Mouse (Mus musculus): Measurements from ENCODE around the gene Rasgrf2. TPM values are rescaled to one million over a fixed set of nuclear protein-coding genes. Genes with fewer than 3 reads are reported as not detected.
A peak's percentile ranks its signal among the peaks of the same experiment; 100 is the strongest.
"Not testable (repeated sequence)": the region's sequence is repeated elsewhere in the genome, so short reads cannot be mapped to it uniquely, and the experiment has no call there.

Gene Rasgrf2
- not detected in 2 replicates for polyA plus RNA-seq (2012; ENCODE audit: insufficient read depth, insufficient read length, low replicate concordance, missing spikeins)

- Histone ChIP-seq H3K4me3 (ENCODE audit: insufficient read depth, low read depth, low read length) (peak within 1 kb of the TSS; percentile 88), H3K27ac (ENCODE audit: insufficient read depth, low read depth, low read length) (peak within 1 kb of the TSS; percentile 78), H3K4me1 (ENCODE audit: control insufficient read depth, insufficient read depth, low read length) (peaks cover 5% of the 10 kb centered on the region; the same call in 1 of the 2 replicates)
- TF ChIP-seq POLR2A (IDR thresholded peaks at IDR 0.05; ENCODE audit: insufficient read depth, low read depth, low read length) (0 out of 2 replicates have a peak, but pooled peaks have one; percentile 31), CTCF (IDR thresholded peaks at IDR 0.05; ENCODE audit: insufficient read depth, low read depth, low read length) (no peak)
- 1% methylated on average over 70 of the region's 70 CpGs for WGBS
Observed at GRCm38 (mm10) chr13:92131384-92132150, at the start of gene Rasgrf2. TSS of gene Rasgrf2 (minus strand) at chr13:92131656.

- H3K4me1 ChIP-seq (ENCODE audit: control insufficient read depth, insufficient read depth, low read length); H3K27ac ChIP-seq (ENCODE audit: insufficient read depth, low read depth, low read length); H3K4me3 ChIP-seq (ENCODE audit: insufficient read depth, low read depth, low read length): not testable (repeated sequence)
- WGBS, result 86% methylated on average over 8 of the region's 8 CpGs
Observed at GRCm38 (mm10) chr13:92172686-92173085, 41.2 kb upstream of the Rasgrf2 start.

GRCm38 (mm10) chr13:92150551-92150950, 19.1 kb upstream of the Rasgrf2 start:
- no peaks in the 10 kb centered on the region for H3K4me1 ChIP-seq (ENCODE audit: control insufficient read depth, insufficient read depth, low read length)
- no peak overlapping the region for H3K27ac ChIP-seq (ENCODE audit: insufficient read depth, low read depth, low read length)
- WGBS, result 63% methylated on average over 3 of the region's 3 CpGs
- TF ChIP-seq CTCF (IDR thresholded peaks at IDR 0.05; ENCODE audit: insufficient read depth, low read depth, low read length) (no peak), POLR2A (IDR thresholded peaks at IDR 0.05; ENCODE audit: insufficient read depth, low read depth, low read length) (no peak)
- H3K4me3 ChIP-seq (ENCODE audit: insufficient read depth, low read depth, low read length), result no peak overlapping the region

GRCm38 (mm10) chr13:92148858-92149257, 17.4 kb upstream of the Rasgrf2 start:
- TF ChIP-seq POLR2A (IDR thresholded peaks at IDR 0.05; ENCODE audit: insufficient read depth, low read depth, low read length) (no peak), CTCF (IDR thresholded peaks at IDR 0.05; ENCODE audit: insufficient read depth, low read depth, low read length) (no peak)
- H3K4me1 ChIP-seq (ENCODE audit: control insufficient read depth, insufficient read depth, low read length), result no peaks in the 10 kb centered on the region
- WGBS, result 83% methylated on average over 4 of the region's 4 CpGs
- no peak overlapping the region for H3K27ac ChIP-seq (ENCODE audit: insufficient read depth, low read depth, low read length)
- H3K4me3 ChIP-seq (ENCODE audit: insufficient read depth, low read depth, low read length), result no peak overlapping the region

GRCm38 (mm10) chr13:92134792-92135191, 3.3 kb upstream of the Rasgrf2 start:
- Histone ChIP-seq H3K27ac (ENCODE audit: insufficient read depth, low read depth, low read length) (no peak overlapping the region), H3K4me1 (ENCODE audit: control insufficient read depth, insufficient read depth, low read length) (peaks cover 5% of the 10 kb centered on the region; the same call in 1 of the 2 replicates), H3K4me3 (ENCODE audit: insufficient read depth, low read depth, low read length) (no peak overlapping the region)
- 79% methylated on average over 3 of the region's 3 CpGs for WGBS
- TF ChIP-seq CTCF (IDR thresholded peaks at IDR 0.05; ENCODE audit: insufficient read depth, low read depth, low read length) (no peak), POLR2A (IDR thresholded peaks at IDR 0.05; ENCODE audit: insufficient read depth, low read depth, low read length) (no peak)

GRCm38 (mm10) chr13:92132599-92132998, 1.1 kb upstream of the Rasgrf2 start:
- 57% methylated on average over 2 of the region's 2 CpGs for WGBS
- TF ChIP-seq CTCF (IDR thresholded peaks at IDR 0.05; ENCODE audit: insufficient read depth, low read depth, low read length) (no peak), POLR2A (IDR thresholded peaks at IDR 0.05; ENCODE audit: insufficient read depth, low read depth, low read length) (no peak)
- Histone ChIP-seq H3K4me1 (ENCODE audit: control insufficient read depth, insufficient read depth, low read length) (peaks cover 5% of the 10 kb centered on the region; the same call in 1 of the 2 replicates), H3K4me3 (ENCODE audit: insufficient read depth, low read depth, low read length) (no peak overlapping the region), H3K27ac (ENCODE audit: insufficient read depth, low read depth, low read length) (no peak overlapping the region)

GRCm38 (mm10) chr13:92130994-92131383, 467 bp downstream of the Rasgrf2 start:
- H3K27ac ChIP-seq (ENCODE audit: insufficient read depth, low read depth, low read length), result peak overlapping the region; percentile 78
- H3K4me1 ChIP-seq (ENCODE audit: control insufficient read depth, insufficient read depth, low read length), result peaks cover 5% of the 10 kb centered on the region; the same call in 1 of the 2 replicates
- TF ChIP-seq CTCF (IDR thresholded peaks at IDR 0.05; ENCODE audit: insufficient read depth, low read depth, low read length) (no peak), POLR2A (IDR thresholded peaks at IDR 0.05; ENCODE audit: insufficient read depth, low read depth, low read length) (no peak)
- WGBS, result 8% methylated on average over 22 of the region's 22 CpGs
- H3K4me3 ChIP-seq (ENCODE audit: insufficient read depth, low read depth, low read length), result peak overlapping the region; percentile 88

- WGBS, result 55% methylated on average over 4 of the region's 4 CpGs
- Histone ChIP-seq H3K4me1 (ENCODE audit: control insufficient read depth, insufficient read depth, low read length) (peaks cover 5% of the 10 kb centered on the region; the same call in 1 of the 2 replicates), H3K27ac (ENCODE audit: insufficient read depth, low read depth, low read length) (peak overlapping the region; percentile 40; the same call in 1 of the 2 replicates), H3K4me3 (ENCODE audit: insufficient read depth, low read depth, low read length) (peak overlapping the region; percentile 35)
- no peak for TF ChIP-seq POLR2A (IDR thresholded peaks at IDR 0.05; ENCODE audit: insufficient read depth, low read depth, low read length)
- TF ChIP-seq CTCF (IDR thresholded peaks at IDR 0.05; ENCODE audit: insufficient read depth, low read depth, low read length), result no peak
Observed at GRCm38 (mm10) chr13:92129877-92130276, 1.6 kb downstream of the Rasgrf2 start.

GRCm38 (mm10) chr13:92125902-92126301, 5.6 kb downstream of the Rasgrf2 start:
- H3K4me3 ChIP-seq (ENCODE audit: insufficient read depth, low read depth, low read length), result no peak overlapping the region
- no peak for TF ChIP-seq CTCF (IDR thresholded peaks at IDR 0.05; ENCODE audit: insufficient read depth, low read depth, low read length)
- no peak for TF ChIP-seq POLR2A (IDR thresholded peaks at IDR 0.05; ENCODE audit: insufficient read depth, low read depth, low read length)
- 89% methylated on average over 5 of the region's 5 CpGs for WGBS
- H3K4me1 ChIP-seq (ENCODE audit: control insufficient read depth, insufficient read depth, low read length), result peaks cover under 1% of the 10 kb centered on the region; the same call in 1 of the 2 replicates
- H3K27ac ChIP-seq (ENCODE audit: insufficient read depth, low read depth, low read length), result no peak overlapping the region
